Mouse (Mus musculus) testis, adult 2 months (tissue): ENCODE measurements around the gene Gm12695. TPM values are rescaled to one million over a fixed set of nuclear protein-coding genes. Genes with fewer than 3 reads are reported as not detected.
A peak's percentile ranks its signal among the peaks of the same experiment; 100 is the strongest.

Source experiments
- H3K27ac ChIP-seq: fragments of 200-500 bp; 2 replicates; pipeline ENCODE4 v1.5.1; 2012; ENCODE audit warnings: low read depth, low read length; ENCODE audit not compliant: control insufficient read depth, insufficient read depth
- H3K27me3 ChIP-seq: fragments of 200-500 bp; 2 replicates; pipeline ENCODE4 v1.6.1; 2012; ENCODE audit warnings: mild to moderate bottlenecking, low read length, moderate library complexity; ENCODE audit not compliant: control insufficient read depth, insufficient read depth
- H3K36me3 ChIP-seq: fragments of 200-500 bp; 2 replicates; pipeline ENCODE4 v1.6.1; 2012; ENCODE audit warnings: mild to moderate bottlenecking, low read length; ENCODE audit not compliant: control insufficient read depth, insufficient read depth
- H3K4me1 ChIP-seq: fragments of 200-500 bp; 2 replicates; pipeline ENCODE4 v1.6.1; 2012; ENCODE audit warnings: low read length; ENCODE audit not compliant: control insufficient read depth, insufficient read depth
- H3K4me3 ChIP-seq: fragments of 200-500 bp; 2 replicates; pipeline ENCODE4 v1.5.1; 2012; ENCODE audit warnings: low read depth, mild to moderate bottlenecking, low read length, moderate library complexity, mixed read lengths; ENCODE audit not compliant: control insufficient read depth
- CTCF ChIP-seq: fragments of 200-500 bp; IDR thresholded peaks from 2 replicates; pipeline ENCODE4 v1.5.1; 2012; ENCODE audit warnings: low read depth, mild to moderate bottlenecking, inconsistent platforms, low read length, moderate library complexity; ENCODE audit not compliant: control insufficient read depth, insufficient read depth, insufficient replicate concordance
- POLR2A ChIP-seq: fragments of 200-500 bp; IDR thresholded peaks from 2 replicates; pipeline ENCODE4 v1.6.1; 2012; ENCODE audit warnings: low read depth, mild to moderate bottlenecking, inconsistent platforms, low read length, moderate library complexity; ENCODE audit not compliant: control insufficient read depth
- polyA plus RNA-seq: library from polyadenylated mRNA; depleted of rRNA; stranded (reverse); fragments of >200 nt; gene quantifications from 2 replicates; pipeline ENCODE4 v1.2.3, GENCODE M21; 2012; rRNA removed

Gene Gm12695
- polyA plus RNA-seq, 1 experiment, result 2.6 TPM

DNA sequence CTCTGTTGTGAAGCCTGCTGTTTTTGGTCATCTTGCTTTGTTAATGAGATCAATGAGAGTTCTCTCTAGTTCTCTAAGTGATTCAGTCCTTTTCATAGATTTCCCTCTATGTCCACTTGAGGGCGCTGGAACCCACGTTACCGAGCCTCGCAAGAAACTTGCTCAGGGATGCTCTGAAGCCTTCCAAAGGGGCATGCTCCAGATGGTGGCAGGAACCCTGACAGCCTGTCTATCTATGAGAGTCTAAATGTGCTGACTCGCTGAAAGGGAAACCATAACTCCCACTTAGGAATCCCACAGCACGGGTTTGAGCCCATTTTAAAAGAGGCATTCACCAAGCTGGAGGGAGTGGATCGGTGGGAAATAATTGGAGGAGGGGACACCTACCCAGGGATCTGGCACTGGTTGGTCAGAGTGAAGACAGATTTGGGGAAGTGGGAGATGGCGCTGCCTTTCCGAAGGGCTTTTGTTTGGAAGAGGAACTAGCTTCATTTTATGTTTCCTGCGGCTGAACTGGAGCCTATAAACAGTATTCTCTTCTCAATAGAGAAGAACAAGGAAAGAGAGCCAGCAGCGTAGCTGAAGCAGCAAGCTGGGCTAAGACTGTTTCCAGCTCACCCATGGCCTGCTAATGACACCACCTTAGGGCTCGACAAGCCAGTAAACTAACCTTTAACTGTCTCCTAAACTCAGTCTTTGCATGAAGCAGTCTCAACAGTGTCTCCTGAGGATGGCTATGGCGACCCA lies 88.2 kb downstream of the Gm12695 start:
- Histone ChIP-seq H3K4me1 (no peaks in the 10 kb centered on the region; the same call in 1 of the 2 replicates), H3K4me3 (no peak overlapping the region), H3K27ac (no peak overlapping the region), H3K36me3 (no peaks in the 10 kb centered on the region), H3K27me3 (no peaks in the 10 kb centered on the region)
- peak; percentile 55; the same call in 1 of the 2 replicates for TF ChIP-seq CTCF
- no peak for TF ChIP-seq POLR2A

GRCm38 (mm10) chr4:96687358-96687803 lies 97.6 kb downstream of the Gm12695 start:
- Histone ChIP-seq H3K36me3 (no peaks in the 10 kb centered on the region), H3K4me1 (no peaks in the 10 kb centered on the region), H3K27me3 (no peaks in the 10 kb centered on the region), H3K27ac (no peak overlapping the region), H3K4me3 (no peak overlapping the region)
- no peak for TF ChIP-seq POLR2A
- no peak for TF ChIP-seq CTCF

DNA sequence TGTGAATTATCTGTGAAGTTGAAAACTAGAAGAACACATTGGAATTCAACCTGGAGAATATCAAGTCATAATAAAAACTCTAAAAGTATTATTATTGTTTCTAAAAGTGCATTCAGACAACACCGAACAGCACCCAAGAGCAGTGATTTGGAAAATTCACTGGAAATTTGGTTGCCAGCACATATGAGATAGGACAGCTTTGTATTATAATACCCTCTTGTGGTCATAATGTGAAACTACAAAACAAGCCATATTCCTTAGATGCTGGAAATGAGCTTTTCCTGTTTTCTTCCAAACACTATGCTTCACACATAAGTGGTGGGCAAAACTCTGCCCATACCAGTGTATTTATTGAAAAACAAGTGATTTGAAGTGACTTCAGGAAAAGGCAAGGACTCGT lies 101.5 kb downstream of the Gm12695 start:
- H3K4me3 ChIP-seq, result no peak overlapping the region
- no peaks in the 10 kb centered on the region for H3K27me3 ChIP-seq
- H3K36me3 ChIP-seq, result no peaks in the 10 kb centered on the region
- H3K4me1 ChIP-seq, result no peaks in the 10 kb centered on the region
- TF ChIP-seq CTCF, result no peak
- TF ChIP-seq POLR2A, result no peak
- H3K27ac ChIP-seq, result no peak overlapping the region

DNA sequence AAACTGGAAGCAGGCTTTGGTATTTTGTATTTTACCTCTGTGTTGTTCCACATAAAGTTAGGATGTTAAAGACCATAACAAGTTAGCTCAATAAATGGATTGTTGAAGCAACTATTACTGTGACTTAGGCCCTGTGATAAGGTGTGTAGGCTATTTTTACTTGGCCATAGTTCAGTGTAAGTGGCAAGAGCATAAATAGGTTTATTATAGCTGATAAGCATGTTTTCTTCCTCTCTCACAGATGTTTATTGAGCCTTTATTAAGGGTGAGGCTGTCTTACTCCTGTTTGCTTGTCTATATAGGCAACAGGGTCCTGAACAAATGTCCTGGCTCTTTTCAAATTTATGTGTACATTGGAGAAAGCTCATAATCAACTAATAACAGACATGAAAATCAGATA lies 104.0 kb downstream of the Gm12695 start:
- TF ChIP-seq CTCF (no peak), POLR2A (no peak)
- Histone ChIP-seq H3K27ac (no peak overlapping the region), H3K4me1 (no peaks in the 10 kb centered on the region), H3K27me3 (no peaks in the 10 kb centered on the region), H3K36me3 (no peaks in the 10 kb centered on the region), H3K4me3 (no peak overlapping the region)

- H3K27ac ChIP-seq, result no peak overlapping the region
- TF ChIP-seq CTCF (no peak), POLR2A (no peak)
- H3K4me3 ChIP-seq, result no peak overlapping the region
- no peaks in the 10 kb centered on the region for H3K4me1 ChIP-seq
- H3K36me3 ChIP-seq, result no peaks in the 10 kb centered on the region
- no peaks in the 10 kb centered on the region for H3K27me3 ChIP-seq
Observed at GRCm38 (mm10) chr4:96680233-96680632, 104.8 kb downstream of the Gm12695 start.

Other genes starting within 250 kb of the Gm12695 start
- gene Cyp2j6, start 231.5 kb downstream of the Gm12695 start, polyA plus RNA-seq, result 0.26 and 0.27 TPM in 2 replicates
- 0.18 and 0.33 TPM in 2 replicates for gene Cyp2j9, start 193.6 kb downstream of the Gm12695 start, polyA plus RNA-seq
- gene Cyp2j5, start 121.0 kb downstream of the Gm12695 start, polyA plus RNA-seq, result not detected in 2 replicates